Mouse (Mus musculus) forebrain, embryonic 11.5 days (tissue): ENCODE measurements at regions not wholly inside any gene's neighbourhood (a gene's known extent, or its start where the extent isn't known, plus 50 kb on each side); places are given as distances from the start of the nearest gene placed in this dataset.

Experiments used
- ATAC-seq: fragments of 200-750 bp; cut with Nextera tagmentation; replicated peaks from 2 replicates; pipeline ENCODE4 v1.8.0; 2017; ENCODE audit warnings: moderate TSS enrichment; ENCODE audit not compliant: low FRiP score
- DNase-seq: peaks from one replicate; pipeline ENCODE4 v3.0.0-alpha.2; 2017; ENCODE audit warnings: low spot score
- H3K27ac ChIP-seq: fragments of 300-500 bp; sonication (generic); 2 replicates; pipeline ENCODE4 v1.5.1; 2014; ENCODE audit warnings: low read depth, low read length
- H3K27me3 ChIP-seq: fragments of 300-500 bp; sonication (generic); 2 replicates; pipeline ENCODE4 v1.6.1; 2014; ENCODE audit warnings: mild to moderate bottlenecking, low read length, mixed read lengths; ENCODE audit not compliant: control insufficient read depth, insufficient read depth
- H3K36me3 ChIP-seq: fragments of 300-500 bp; sonication (generic); 2 replicates; pipeline ENCODE4 v1.6.1; 2014; ENCODE audit warnings: mild to moderate bottlenecking, low read length, moderate library complexity, mixed read lengths; ENCODE audit not compliant: control insufficient read depth, insufficient read depth
- H3K4me1 ChIP-seq: fragments of 300-500 bp; sonication (generic); replicated peaks from 2 replicates; pipeline ENCODE4 v1.6.1; 2014; ENCODE audit warnings: low read length, mixed read lengths; ENCODE audit not compliant: control insufficient read depth, insufficient read depth
- H3K4me2 ChIP-seq: fragments of 300-500 bp; sonication (generic); 2 replicates; pipeline ENCODE4 v1.6.1; 2014; ENCODE audit warnings: low read depth, mild to moderate bottlenecking, low read length, moderate library complexity, mixed read lengths; ENCODE audit not compliant: severe bottlenecking
- H3K4me3 ChIP-seq: fragments of 300-500 bp; sonication (generic); 2 replicates; pipeline ENCODE4 v1.5.1; 2014; ENCODE audit warnings: low read depth, low read length
- H3K9ac ChIP-seq: fragments of 300-500 bp; sonication (generic); 2 replicates; pipeline ENCODE4 v1.6.1; 2014; ENCODE audit warnings: low read length
- H3K9me3 ChIP-seq: fragments of 300-500 bp; sonication (generic); 2 replicates; pipeline ENCODE4 v1.6.1; 2016; ENCODE audit warnings: low read length, mixed read lengths; ENCODE audit not compliant: control insufficient read depth
- WGBS: fragments of 180-500 bp; shearing (Covaris S2); extraction: QIAGEN DNeasy Blood & Tissue Kit; methylation state at CpG from one replicate; pipeline ENCODE4 v1.1.7; 2014; 5-methylcytosine and 5-hydroxymethylcytosine counted together

- Histone ChIP-seq H3K4me2 (no peak overlapping the region), H3K9ac (no peak overlapping the region), H3K27ac (no peak overlapping the region), H3K4me1 (no peaks in the 10 kb centered on the region), H3K4me3 (no peak overlapping the region), H3K27me3 (no peaks in the 10 kb centered on the region), H3K36me3 (no peaks in the 10 kb centered on the region), H3K9me3 (no peaks in the 10 kb centered on the region)
- ATAC-seq (no peak), DNase-seq (no peak)
- WGBS, result 93% methylated on average over 9 of the region's 9 CpGs
Measured at GRCm38 (mm10) chr19:52738946-52739345, 301.1 kb downstream of the Xpnpep1 start.

GRCm38 (mm10) chr19:52721776-52722175 is 318.2 kb downstream of the Xpnpep1 start:
- Histone ChIP-seq H3K9me3 (no peaks in the 10 kb centered on the region), H3K4me2 (no peak overlapping the region), H3K4me1 (no peaks in the 10 kb centered on the region), H3K36me3 (no peaks in the 10 kb centered on the region), H3K4me3 (no peak overlapping the region), H3K27me3 (no peaks in the 10 kb centered on the region), H3K9ac (no peak overlapping the region), H3K27ac (no peak overlapping the region)
- ATAC-seq, result no peak
- no peak for DNase-seq
- WGBS, result 25% methylated on average over 1 of the region's 1 CpGs

GRCm38 (mm10) chr19:52715359-52715758 is 324.7 kb downstream of the Xpnpep1 start:
- Histone ChIP-seq H3K4me2 (no peak overlapping the region), H3K27me3 (no peaks in the 10 kb centered on the region), H3K4me3 (no peak overlapping the region), H3K27ac (no peak overlapping the region), H3K4me1 (no peaks in the 10 kb centered on the region), H3K36me3 (no peaks in the 10 kb centered on the region), H3K9me3 (no peaks in the 10 kb centered on the region), H3K9ac (no peak overlapping the region)
- DNase-seq (no peak), ATAC-seq (no peak)
- WGBS, result 79% methylated on average over 5 of the region's 5 CpGs

GRCm38 (mm10) chr19:52707679-52708078 is 332.3 kb downstream of the Xpnpep1 start:
- H3K4me1 ChIP-seq, result no peaks in the 10 kb centered on the region
- no peak overlapping the region for H3K9ac ChIP-seq
- no peak for ATAC-seq
- no peak overlapping the region for H3K27ac ChIP-seq
- no peak overlapping the region for H3K4me2 ChIP-seq
- no peaks in the 10 kb centered on the region for H3K9me3 ChIP-seq
- H3K36me3 ChIP-seq, result no peaks in the 10 kb centered on the region
- DNase-seq, result no peak
- H3K4me3 ChIP-seq, result no peak overlapping the region
- 74% methylated on average over 1 of the region's 1 CpGs for WGBS
- no peaks in the 10 kb centered on the region for H3K27me3 ChIP-seq

GRCm38 (mm10) chr19:52661009-52661408 is 379.0 kb downstream of the Xpnpep1 start:
- no peaks in the 10 kb centered on the region for H3K27me3 ChIP-seq
- H3K4me1 ChIP-seq, result no peaks in the 10 kb centered on the region
- no peak for ATAC-seq
- no peaks in the 10 kb centered on the region for H3K36me3 ChIP-seq
- H3K27ac ChIP-seq, result no peak overlapping the region
- H3K9me3 ChIP-seq, result no peaks in the 10 kb centered on the region
- no peak overlapping the region for H3K9ac ChIP-seq
- no peak overlapping the region for H3K4me2 ChIP-seq
- no peak overlapping the region for H3K4me3 ChIP-seq
- WGBS, result 83% methylated on average over 5 of the region's 5 CpGs
- no peak for DNase-seq

- Histone ChIP-seq H3K27me3 (no peaks in the 10 kb centered on the region), H3K4me2 (no peak overlapping the region), H3K4me1 (no peaks in the 10 kb centered on the region), H3K27ac (no peak overlapping the region), H3K9ac (no peak overlapping the region), H3K4me3 (no peak overlapping the region), H3K36me3 (no peaks in the 10 kb centered on the region), H3K9me3 (no peaks in the 10 kb centered on the region)
- WGBS, result 63% methylated on average over 17 of the region's 17 CpGs
- ATAC-seq (peak; percentile 74), DNase-seq (no peak)
Measured at GRCm38 (mm10) chr19:52647066-52648046, 383.3 kb downstream of the Ins1 start.

- WGBS, result 56% methylated on average over 5 of the region's 5 CpGs
- DNase-seq (no peak), ATAC-seq (no peak)
- Histone ChIP-seq H3K27me3 (no peaks in the 10 kb centered on the region), H3K9me3 (no peaks in the 10 kb centered on the region), H3K4me3 (no peak overlapping the region), H3K27ac (no peak overlapping the region), H3K36me3 (no peaks in the 10 kb centered on the region), H3K9ac (no peak overlapping the region), H3K4me2 (no peak overlapping the region), H3K4me1 (no peaks in the 10 kb centered on the region)
Measured at GRCm38 (mm10) chr19:52640228-52640627, 376.1 kb downstream of the Ins1 start.

GRCm38 (mm10) chr19:52632501-52632900 is 368.4 kb downstream of the Ins1 start:
- Histone ChIP-seq H3K4me1 (no peaks in the 10 kb centered on the region), H3K27ac (no peak overlapping the region), H3K9ac (no peak overlapping the region), H3K4me3 (no peak overlapping the region), H3K4me2 (no peak overlapping the region), H3K27me3 (no peaks in the 10 kb centered on the region), H3K36me3 (no peaks in the 10 kb centered on the region), H3K9me3 (no peaks in the 10 kb centered on the region)
- 94% methylated on average over 4 of the region's 4 CpGs for WGBS
- no peak for DNase-seq
- no peak for ATAC-seq

- Histone ChIP-seq H3K9ac (no peak overlapping the region), H3K36me3 (no peaks in the 10 kb centered on the region), H3K27me3 (no peaks in the 10 kb centered on the region), H3K4me3 (no peak overlapping the region), H3K4me2 (no peak overlapping the region), H3K9me3 (no peaks in the 10 kb centered on the region), H3K27ac (no peak overlapping the region), H3K4me1 (no peaks in the 10 kb centered on the region)
- no peak for DNase-seq
- 68% methylated on average over 5 of the region's 5 CpGs for WGBS
- ATAC-seq, result no peak
Measured at GRCm38 (mm10) chr19:52624310-52624709, 360.2 kb downstream of the Ins1 start.
